Mouse (Mus musculus): ENCODE results near the gene Tead2.

The Tead2 gene

GRCm38 (mm10) chr7:45257063-45257840 is 41.7 kb downstream of the Tead2 start:
- in situ Hi-C loops (cut with MboI, MseI), result loop anchor here (10.0 kb wide), 1 partner anchor 862 kb away; no protein-coding TSS in a partner anchor

- in situ Hi-C loops (cut with MboI, MseI), result loop anchor here (10.0 kb wide), 1 partner anchor 864 kb away; no protein-coding TSS in a partner anchor
These were observed 43.7 kb downstream of the Tead2 start for GRCm38 (mm10) chr7:45259281-45259680.

- in situ Hi-C loops (cut with MboI, MseI), result no loop called here
These were observed 46.7 kb downstream of the Tead2 start for GRCm38 (mm10) chr7:45262266-45262665.

- in situ Hi-C loops (cut with MboI, MseI), result no loop called here
These were observed 47.6 kb downstream of the Tead2 start for GRCm38 (mm10) chr7:45263006-45263607.

GRCm38 (mm10) chr7:45264348-45264747 is 48.8 kb downstream of the Tead2 start:
- in situ Hi-C loops (cut with MboI, MseI), result no loop called here

- in situ Hi-C loops (cut with MboI, MseI), result no loop called here
These were observed 50.0 kb downstream of the Tead2 start for GRCm38 (mm10) chr7:45265518-45265917.

GRCm38 (mm10) chr7:45272786-45273412 is 57.3 kb downstream of the Tead2 start:
- in situ Hi-C loops (cut with MboI, MseI), result no loop called here

- in situ Hi-C loops (cut with MboI, MseI), result no loop called here
These were observed 58.1 kb downstream of the Tead2 start for GRCm38 (mm10) chr7:45273672-45274071.

GRCm38 (mm10) chr7:45277136-45277760 is 61.7 kb downstream of the Tead2 start, which contains the start of gene Slc6a21:
TSS of gene Slc6a21 (plus strand) at chr7:45277513.
- in situ Hi-C loops (cut with MboI, MseI), result no loop called here
